Mouse (Mus musculus): ENCODE results near the gene Foxj2.

GRCm38 (mm10) chr6:122867914-122868313, 48.2 kb downstream of the Foxj2 start:
- no peak for TF ChIP-seq EP300 (IDR thresholded peaks at IDR 0.05; ENCODE audit: low read depth)
- peak; percentile 56 for TF ChIP-seq CTCF (IDR thresholded peaks at IDR 0.05; ENCODE audit: low read depth)
